Mouse (Mus musculus) ZHBTc4 (cell line): ENCODE data around the gene Scube3.

Experiments used
- DNase-seq: peaks from one replicate; pipeline ENCODE4 v3.0.0-alpha.2; 2011; ENCODE audit warnings: low read depth, low spot score

The Scube3 gene

GRCm38 (mm10) chr17:28133193-28133592 is 8.7 kb upstream of the Scube3 start:
- DNase-seq = peak; percentile 85

DNA sequence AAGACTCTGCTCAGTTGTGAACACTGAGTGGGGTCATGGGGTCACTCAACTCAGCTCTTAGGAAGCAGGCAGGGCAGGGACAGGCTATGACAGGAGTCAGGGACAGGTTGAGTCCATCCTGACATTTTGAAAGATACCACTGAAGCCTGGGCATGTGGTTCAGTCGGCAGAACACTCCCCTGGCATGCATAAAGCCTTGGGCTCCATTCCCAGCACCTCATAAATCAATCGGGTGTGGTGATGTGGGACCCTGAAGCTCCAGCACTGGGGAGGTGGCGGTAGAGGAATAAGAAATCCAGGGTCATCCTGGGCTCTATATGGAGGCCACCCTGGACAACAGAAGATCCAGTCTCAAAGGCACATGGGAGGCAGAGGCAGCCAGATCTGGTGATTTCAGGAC is 6.4 kb upstream of the Scube3 start:
- DNase-seq = no peak

GRCm38 (mm10) chr17:28136266-28136665 is 5.7 kb upstream of the Scube3 start:
- DNase-seq = no peak

DNA sequence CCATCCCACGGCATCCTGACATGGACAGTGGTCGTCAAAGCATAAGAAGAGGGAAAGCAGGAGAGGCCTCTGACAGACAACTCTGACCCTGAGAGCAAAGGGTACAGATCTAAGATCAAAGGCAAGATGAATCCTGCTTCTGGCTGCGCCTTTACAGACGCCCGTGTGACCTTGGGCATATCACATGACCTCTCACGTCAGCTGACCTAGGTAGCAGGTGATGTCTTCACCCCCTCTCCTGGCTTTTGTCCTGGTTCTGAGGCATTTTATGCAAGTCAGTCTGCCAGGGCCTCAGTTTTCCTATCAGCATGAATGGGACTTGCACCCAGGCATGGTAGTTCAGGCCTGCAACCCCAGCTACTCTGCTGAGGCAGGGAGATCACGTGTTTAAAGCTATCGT is 3.9 kb upstream of the Scube3 start:
- peak; percentile 92 for DNase-seq

DNA sequence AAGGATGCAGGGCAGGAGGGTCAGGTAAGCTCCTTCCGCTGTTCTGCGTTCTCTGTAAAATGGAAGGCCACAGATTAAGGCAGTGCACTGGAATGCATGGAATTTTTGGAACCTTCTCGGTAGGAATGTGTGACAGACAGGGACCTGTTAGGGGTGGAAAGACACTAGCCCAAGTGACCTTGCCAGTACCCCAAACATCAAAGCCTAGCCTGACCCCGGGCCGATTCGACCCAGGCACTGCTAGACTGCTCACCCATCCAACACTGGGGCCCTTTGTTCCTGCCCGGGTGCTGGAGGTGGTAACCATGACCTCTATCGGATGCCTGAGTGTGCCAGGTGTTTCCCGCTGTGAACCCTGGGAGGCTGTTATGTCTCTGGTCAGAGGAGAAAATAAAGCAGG is 3.3 kb upstream of the Scube3 start:
- peak; percentile 91 for DNase-seq

- peak; percentile 50 for DNase-seq
Measured at GRCm38 (mm10) chr17:28140431-28141204, 1.3 kb upstream of the Scube3 start.

- DNase-seq = peak; percentile 45
Measured at GRCm38 (mm10) chr17:28141205-28141650, 713 bp upstream of the Scube3 start.

DNA sequence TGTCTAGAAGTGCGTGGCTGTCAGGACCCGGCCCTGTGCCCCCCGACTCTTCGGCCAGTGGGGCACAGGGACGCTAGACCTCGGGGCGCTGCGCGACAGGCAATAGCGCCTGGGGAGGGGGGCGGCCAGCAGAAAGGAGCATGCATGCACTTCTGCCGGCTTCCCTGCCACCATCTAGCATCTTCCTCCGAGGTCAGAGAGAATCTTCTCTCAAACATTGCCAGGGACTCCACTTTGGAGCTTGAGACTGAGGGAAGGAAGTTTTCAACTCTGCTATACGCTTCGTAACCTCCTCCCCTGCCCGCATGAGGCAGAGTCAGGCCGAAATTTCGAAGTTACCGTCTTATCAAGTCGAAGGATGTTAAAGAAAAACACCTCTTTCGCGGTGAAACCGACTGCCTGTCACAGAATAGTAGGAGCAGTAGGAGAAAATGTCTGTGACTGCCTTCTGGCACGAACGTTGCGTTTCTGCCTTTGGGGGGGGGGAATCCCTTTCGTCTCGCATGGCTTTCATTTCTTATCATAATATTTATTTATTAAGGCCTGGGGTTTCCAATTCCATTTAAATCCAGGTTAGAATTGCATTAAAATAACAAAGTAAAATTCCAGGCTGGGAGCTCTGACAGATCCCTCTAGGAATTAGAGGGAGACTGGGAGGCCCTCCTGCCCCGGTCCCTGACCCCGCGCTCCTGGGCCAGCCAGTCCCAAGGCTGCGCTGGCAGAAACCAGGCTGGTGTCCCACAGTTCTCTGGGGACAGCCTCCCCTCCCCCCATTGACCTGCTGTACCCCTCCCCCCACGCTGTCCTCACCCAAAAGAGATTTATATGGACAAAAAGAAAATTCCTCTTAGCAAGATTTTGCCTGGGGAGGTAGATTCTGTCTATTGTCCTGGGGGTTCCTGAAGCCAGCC is 1.0 kb downstream of the Scube3 start:
- DNase-seq = peak; percentile 47

DNA sequence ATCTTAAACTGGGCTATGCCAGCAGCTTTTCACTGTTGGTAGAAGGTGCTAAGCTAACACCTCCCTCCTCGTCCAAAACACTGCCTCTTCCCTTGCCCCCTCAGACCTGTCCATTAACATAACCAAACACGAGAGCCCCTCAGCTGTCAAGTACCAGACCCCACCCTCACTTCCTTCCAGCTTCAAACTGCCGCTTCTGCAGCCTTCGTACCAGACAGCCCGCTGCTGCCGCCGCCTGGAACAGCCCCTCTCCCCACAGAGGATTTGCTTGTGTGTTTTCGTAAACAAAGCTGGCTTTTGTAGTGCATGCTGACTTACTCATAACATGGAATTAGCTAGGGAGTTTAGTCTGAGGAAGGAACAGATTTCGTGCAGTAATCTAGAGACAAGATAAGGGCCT is 1.8 kb downstream of the Scube3 start:
- peak; percentile 25 for DNase-seq

DNA sequence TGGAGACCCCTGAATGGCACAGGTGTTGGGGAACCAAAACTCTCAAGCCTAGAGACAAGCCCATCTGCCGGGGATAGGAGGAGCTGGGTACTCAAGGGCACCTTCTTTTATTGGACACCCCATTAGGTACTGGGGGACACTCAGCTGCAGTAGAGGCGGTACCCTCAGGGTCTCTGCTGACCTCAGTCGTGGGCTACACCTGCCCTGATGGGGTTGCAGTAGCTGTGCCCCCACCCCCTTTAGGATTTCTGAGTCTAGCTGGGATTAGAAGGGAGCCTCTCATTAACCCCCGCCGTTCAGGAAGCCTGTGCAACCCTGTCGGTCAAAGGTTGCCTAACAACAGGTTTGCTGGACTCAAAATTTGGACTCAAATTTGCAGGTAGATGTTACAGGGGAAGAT is 2.3 kb downstream of the Scube3 start:
- no peak for DNase-seq

GRCm38 (mm10) chr17:28148288-28148687 is 6.3 kb downstream of the Scube3 start:
- no peak for DNase-seq

- no peak for DNase-seq
Measured at GRCm38 (mm10) chr17:28149734-28150133, 7.8 kb downstream of the Scube3 start.

GRCm38 (mm10) chr17:28150456-28150855 is 8.5 kb downstream of the Scube3 start:
- DNase-seq = peak; percentile 56

DNA sequence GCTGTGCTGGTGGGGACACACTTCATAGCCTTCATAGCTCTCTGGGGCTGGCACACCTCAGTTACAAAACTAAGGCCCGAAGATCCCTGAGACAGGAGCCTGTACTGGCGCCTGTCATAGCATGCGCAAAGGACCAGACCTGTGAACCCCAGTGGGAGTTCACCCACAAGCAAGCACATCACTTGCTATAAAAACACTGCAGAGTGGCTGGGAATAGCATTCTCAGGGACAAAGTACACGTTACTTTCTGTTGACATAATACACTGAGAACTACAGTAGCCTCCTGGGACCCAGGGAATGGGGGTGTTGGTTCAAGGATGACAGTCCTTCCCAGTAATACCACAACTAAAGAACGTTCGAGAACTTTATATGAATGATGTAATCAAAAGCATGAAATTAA is 11.2 kb downstream of the Scube3 start:
- DNase-seq = no peak

DNA sequence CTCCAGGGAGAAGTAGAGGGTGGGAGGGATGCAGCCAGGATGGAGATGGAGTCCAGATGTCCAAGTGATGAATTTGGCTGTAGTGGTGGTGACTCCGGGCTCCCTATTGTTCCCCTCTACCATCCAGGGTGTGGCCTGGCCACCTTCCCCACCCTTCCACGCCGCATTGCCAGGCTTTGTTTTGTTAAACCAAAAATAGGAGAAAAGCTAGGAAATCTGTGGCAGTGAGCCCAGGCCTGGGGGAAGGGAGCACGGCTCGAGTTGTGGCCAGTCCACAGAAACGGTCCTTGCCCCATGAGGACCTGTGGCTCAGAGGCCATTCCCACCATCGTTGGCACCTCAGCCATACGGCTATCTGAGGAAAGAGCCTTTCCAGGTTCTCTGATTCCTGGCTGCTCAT is 13.0 kb downstream of the Scube3 start:
- peak; percentile 27 for DNase-seq

- DNase-seq = no peak
Measured at GRCm38 (mm10) chr17:28160361-28160760, 18.4 kb downstream of the Scube3 start.

GRCm38 (mm10) chr17:28161310-28161881 is 19.5 kb downstream of the Scube3 start:
- DNase-seq = no peak

DNA sequence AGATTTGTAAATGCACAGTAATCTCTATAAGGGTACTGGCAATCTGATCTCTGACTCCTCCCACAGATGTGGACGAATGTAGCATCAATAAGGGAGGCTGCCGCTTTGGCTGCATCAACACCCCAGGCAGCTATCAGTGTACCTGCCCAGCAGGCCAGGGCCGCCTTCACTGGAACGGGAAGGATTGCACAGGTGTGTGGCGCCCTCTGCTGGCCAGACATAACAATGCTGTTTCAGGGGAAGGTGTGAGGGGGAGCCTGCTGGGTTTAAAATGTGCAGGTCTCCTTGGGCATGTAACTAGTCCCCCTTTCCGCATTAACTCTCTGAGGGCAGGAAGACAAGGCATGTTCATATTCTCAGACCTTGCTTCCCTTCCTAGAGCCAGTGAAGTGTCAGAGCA is 21.7 kb downstream of the Scube3 start:
- peak; percentile 86 for DNase-seq

DNA sequence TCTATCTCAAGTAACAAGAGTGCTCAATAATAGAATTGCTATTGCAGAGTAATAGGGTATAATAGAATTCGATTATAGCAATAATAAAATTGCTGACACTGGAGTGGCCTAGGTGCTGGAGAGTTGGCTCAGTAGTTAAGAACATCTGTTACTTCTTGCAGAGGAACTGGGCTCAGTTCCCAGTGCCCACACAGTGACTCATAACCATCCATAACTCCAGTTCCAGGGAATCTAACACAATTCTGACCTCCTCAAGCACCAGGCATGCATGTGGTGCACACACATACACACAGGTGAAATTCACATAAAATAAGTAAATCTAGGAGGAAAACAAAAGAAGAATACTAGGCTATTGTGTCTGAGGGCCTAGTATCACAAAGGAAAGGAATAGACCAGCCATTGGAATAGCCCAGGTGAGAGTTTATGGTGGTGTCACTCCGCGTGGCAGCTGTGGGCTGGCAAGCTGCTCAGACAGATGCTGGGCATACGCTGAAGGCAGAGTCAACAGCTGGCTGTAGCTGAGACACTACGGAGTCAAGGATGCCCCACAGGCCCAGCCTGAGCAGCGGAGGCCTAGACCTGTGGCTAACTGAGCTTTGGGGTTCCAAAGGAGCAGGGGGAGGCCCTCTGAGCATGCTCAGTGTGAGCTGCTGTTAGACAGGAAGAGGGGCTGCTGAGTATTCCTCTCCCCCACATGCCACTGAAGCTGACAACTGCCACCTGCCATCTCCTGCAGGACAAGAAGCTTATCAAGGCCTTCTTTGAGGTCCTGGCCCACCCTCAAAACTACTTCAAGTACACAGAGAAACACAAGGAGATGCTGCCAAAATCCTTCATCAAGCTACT is 28.7 kb downstream of the Scube3 start:
- no peak for DNase-seq

GRCm38 (mm10) chr17:28172690-28173089 is 30.7 kb downstream of the Scube3 start:
- peak; percentile 46 for DNase-seq

GRCm38 (mm10) chr17:28176775-28177539 is 35.0 kb downstream of the Scube3 start, which contains the start of gene Zfp523:
Gene Zfp523 (plus strand): TSS chr17:28177129.
- peak; percentile 95 for DNase-seq
